Mouse (Mus musculus): ENCODE data around the gene Scin. TPM values are rescaled to one million over a fixed set of nuclear protein-coding genes. Genes with fewer than 3 reads are reported as not detected.
A peak's percentile ranks its signal among the peaks of the same experiment; 100 is the strongest.

Scin gene
- total RNA-seq, 2 experiments from 2014 or later: 0.18 TPM; not detected in 1

DNA sequence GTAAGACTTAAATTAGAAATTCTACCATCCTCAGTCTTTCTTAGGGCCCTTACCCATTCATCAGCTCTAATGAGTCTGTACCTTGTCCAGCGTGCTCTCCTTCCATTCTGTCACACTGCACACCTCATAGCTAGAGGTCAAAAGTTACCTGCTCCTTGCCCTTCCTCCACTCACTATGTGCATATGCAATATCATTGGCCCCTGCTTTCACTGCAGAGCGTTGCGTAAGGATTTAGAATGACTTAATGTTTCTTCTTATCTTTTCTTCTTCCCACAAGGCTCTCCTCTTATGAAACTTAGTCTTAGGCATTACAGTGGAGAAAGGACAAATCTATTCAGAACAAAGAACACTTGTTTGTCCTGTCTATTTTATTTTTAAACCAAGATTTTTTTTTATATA lies 20.0 kb downstream of the Scin start:
- DNase-seq (ENCODE audit: low spot score in 2 of 2): no peak
- intact Hi-C loops (cut with DNase I): no loop called here

- DNase-seq (ENCODE audit: low spot score in 2 of 2): no peak
- intact Hi-C loops (cut with DNase I): no loop called here
Observed at GRCm38 (mm10) chr12:40113605-40114004, 20.4 kb downstream of the Scin start.

GRCm38 (mm10) chr12:40109227-40109626 lies 24.8 kb downstream of the Scin start:
- intact Hi-C loops (cut with DNase I): no loop called here
- no peak for DNase-seq (ENCODE audit: low spot score in 2 of 2)

- DNase-seq (ENCODE audit: low spot score in 2 of 2): no peak
- intact Hi-C loops (cut with DNase I): no loop called here
Observed at GRCm38 (mm10) chr12:40108143-40108542, 25.9 kb downstream of the Scin start.

DNA sequence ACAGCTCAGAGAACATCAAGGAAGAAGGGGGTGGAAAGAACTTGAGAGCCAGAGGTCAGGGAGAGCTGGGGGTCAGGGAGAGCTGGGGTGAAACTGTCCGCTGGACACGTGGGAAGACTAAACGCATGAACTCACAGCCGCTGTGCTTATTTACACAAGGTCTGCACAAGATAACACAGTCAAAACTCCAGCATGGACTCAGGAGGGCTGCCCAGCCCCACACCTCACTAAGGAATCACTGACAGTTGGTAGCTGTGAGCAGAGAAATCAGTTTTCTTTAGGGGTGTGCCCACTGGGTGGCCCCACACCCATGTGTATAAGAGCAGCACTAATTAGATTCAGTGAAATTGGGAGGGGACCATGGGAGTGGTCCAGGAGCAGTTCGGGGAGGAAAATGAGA lies 27.2 kb downstream of the Scin start:
- no peak for DNase-seq (ENCODE audit: low spot score in 2 of 2)
- intact Hi-C loops (cut with DNase I): no loop called here

DNA sequence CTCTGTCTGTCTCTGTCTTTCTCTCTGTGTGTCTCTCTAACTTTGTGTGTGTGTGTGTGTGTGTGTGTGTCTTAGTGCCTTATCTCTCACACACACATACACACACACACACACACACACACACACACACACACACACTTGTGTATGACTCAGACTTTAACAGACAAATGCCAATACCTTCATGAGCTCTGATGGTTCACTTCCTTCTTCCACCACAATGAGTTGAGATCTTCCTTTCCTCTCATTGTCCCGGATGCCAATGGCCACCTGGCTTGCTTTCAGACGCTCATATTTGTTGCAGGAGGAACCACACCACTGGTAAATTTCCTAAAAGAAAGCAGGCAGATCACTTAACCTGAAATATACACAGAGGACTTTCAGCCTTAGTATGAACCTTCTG lies 29.3 kb downstream of the Scin start:
- no peak for DNase-seq (ENCODE audit: low spot score in 2 of 2)

DNA sequence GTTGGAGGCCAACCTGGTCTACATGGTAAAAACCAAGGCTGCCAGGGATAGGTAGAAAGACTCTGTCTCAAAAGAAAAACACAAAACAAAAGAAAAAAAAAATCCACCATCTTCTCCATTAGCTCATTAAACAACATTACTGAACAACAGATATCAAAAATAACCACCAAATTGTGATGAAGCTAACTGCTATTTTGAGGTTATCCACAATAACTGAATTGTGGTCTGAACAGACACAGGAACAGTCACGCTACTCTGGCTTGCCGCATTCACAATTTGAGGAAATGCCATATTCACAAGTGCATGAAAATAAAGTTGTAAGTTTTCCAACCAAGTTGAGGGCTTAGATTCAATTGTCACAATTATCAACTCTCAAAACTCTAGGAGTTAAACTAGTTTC lies 31.7 kb downstream of the Scin start:
- DNase-seq (ENCODE audit: low spot score in 2 of 2): no peak
- intact Hi-C loops (cut with DNase I): no loop called here

More for the DNA sequence above, 29.3 kb downstream of the Scin start:
- intact Hi-C loops (cut with DNase I): no loop called here

GRCm38 (mm10) chr12:40099407-40099806 lies 34.6 kb downstream of the Scin start:
- intact Hi-C loops (cut with DNase I): no loop called here

GRCm38 (mm10) chr12:40097449-40097848 lies 36.6 kb downstream of the Scin start:
- intact Hi-C loops (cut with DNase I): no loop called here

More at GRCm38 (mm10) chr12:40099407-40099806, 34.6 kb downstream of the Scin start:
- no peak for DNase-seq (ENCODE audit: low spot score in 2 of 2)

DNA sequence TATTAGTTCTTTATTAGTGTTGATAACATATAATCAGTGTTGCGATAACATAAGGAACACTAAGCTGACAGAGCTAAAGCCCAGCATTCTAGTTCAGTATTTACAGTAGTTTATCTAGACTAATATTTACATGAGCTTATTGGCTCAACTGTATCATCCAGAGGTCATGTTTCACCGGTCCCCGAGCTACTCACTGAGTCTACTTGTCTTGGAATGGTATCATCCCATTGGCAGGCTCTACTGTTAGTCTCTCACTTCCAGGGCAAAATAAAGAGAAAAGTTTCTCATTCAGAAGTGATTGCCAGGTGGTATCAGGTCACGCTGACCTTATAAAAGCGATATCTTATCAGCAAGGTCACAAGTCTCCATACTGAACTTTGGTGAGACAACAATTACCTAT lies 37.0 kb downstream of the Scin start:
- intact Hi-C loops (cut with DNase I): no loop called here
- no peak for DNase-seq (ENCODE audit: low spot score in 2 of 2)

More at GRCm38 (mm10) chr12:40097449-40097848, 36.6 kb downstream of the Scin start:
- DNase-seq (ENCODE audit: low spot score in 2 of 2): no peak

DNA sequence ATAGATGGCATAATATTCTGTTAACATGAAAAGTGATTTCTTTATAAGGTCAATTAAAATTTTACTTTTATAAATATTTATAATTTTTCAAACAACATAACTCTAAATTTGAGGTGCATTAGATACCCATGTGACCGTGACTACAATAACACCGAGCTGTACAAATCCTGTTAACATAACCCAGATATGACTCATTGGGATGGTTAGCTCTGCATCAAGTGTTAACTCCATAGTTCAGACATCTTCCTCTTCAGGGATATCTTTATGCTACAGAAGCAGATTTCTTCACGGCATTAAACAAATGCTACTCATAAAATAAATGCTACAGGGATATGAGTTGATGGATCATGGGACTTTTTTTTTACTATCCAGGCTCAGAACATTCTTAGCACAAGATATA lies 37.6 kb downstream of the Scin start:
- intact Hi-C loops (cut with DNase I): no loop called here

DNA sequence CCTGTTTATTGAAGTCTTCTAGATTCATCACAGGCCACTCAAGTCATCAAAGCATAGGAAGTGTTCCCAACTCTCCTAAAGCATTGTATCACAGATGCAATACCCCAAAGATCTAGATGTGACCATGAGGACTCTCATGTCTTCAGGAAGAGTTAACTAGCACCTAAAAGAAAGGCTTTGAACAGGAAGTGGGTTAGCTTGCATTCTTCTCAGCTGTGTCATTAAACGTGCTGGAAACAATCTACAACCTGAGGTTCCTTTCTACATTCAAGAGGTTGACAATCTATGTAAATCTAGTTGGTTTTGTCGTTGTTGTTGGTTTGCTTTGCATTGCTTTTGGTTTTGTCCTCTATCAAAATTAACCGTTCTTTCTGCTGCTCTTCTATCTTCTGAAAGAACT lies 44.0 kb downstream of the Scin start:
- intact Hi-C loops (cut with DNase I): no loop called here
- no peak for DNase-seq (ENCODE audit: low spot score in 2 of 2)

More for the DNA sequence above, 37.6 kb downstream of the Scin start:
- DNase-seq (ENCODE audit: low spot score in 2 of 2): no peak

- peak; percentile 38 to 51 for DNase-seq (ENCODE audit: low spot score in 2 of 2)
- intact Hi-C loops (cut with DNase I): no loop called here
Observed at GRCm38 (mm10) chr12:40085731-40086322, 48.2 kb downstream of the Scin start.

DNA sequence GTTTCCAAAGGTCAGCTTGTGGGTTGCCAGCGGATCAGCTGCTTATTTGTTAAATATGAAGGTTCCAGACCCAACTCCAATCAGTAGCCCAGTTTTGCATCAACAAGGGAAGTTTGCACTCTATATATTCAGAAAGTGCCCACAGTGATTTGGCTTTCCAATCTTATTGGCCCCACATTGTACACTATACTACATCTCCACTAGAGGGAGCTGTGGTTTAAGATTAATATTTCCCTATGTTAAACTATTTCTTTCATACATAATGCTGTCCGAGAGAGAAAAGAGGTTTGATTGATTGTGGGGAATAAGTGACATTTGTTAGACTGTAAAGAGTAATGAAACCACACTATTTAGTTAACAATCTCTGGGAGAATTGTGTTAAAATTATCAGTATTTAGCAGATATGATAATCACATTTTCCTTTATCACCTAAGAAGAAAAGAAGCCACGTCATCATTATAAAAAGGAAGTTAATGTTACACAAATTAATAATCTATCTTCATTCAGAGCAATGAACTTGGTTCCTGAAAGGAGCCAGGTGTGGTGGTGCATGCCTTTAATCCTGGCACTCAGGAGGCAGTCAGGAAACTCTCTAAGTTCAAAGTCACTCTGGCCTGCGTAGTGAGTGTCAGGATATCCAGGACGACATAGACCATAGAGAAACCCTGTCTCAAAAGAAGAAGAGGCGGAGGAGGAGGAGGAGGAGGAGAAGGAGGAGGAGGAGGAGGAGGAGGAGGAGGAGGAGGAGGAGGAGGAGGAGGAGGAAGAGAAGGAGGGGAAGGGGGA lies 51.4 kb downstream of the Scin start:
- DNase-seq (ENCODE audit: low spot score in 2 of 2): peak; percentile 13 to 22
- intact Hi-C loops (cut with DNase I): loop anchor here (1.0 to 2.0 kb wide), 3 partner anchors 52 to 118 kb away; partner anchors contain the start of gene Scin

- intact Hi-C loops (cut with DNase I): loop anchor here (1.0 to 2.0 kb wide), 3 partner anchors 53 to 118 kb away; partner anchors contain the start of gene Scin
- DNase-seq (ENCODE audit: low spot score in 2 of 2): no peak
Observed at GRCm38 (mm10) chr12:40082048-40082447, 52.0 kb downstream of the Scin start.

DNA sequence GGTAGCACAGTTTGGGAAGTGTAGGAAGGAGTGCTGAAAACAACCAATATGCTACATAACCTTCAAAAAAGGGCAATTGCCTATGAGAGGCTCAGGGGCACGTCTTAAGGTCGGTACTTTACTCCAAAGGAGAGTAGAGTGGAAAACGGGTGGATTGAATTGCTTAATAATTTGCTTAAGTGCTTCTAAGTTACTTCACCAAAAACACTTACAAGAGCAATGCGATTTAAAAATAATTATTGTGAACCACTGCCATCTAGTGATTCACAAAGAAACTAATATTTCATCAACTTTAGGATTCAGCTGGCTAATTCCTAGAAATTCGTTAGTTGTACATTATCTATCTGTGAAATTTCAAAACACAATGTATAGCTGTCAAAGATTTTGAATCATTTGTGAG lies 60.4 kb downstream of the Scin start:
- DNase-seq (ENCODE audit: low spot score in 2 of 2): no peak
- intact Hi-C loops (cut with DNase I): loop anchor here (1.0 kb wide), 1 partner anchor 563 kb away; no protein-coding TSS in a partner anchor

DNA sequence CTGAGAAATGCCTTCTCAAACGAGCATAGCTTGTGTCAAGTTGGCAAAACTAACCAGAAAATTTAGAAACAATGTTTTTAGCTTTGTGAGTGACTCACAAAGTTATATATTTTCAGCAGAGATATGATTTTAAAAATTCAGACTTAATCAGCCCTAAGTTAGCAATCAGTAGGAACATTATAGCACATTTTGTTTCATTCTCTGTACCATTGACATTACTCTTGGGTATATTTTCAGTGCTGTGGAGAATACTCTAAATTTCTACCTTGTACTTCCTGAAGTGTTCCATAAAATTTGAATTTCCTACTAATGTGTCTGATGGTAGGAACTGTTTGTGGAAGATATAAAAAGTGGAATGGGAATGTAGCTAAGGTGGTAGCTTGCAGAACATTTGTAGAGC lies 87.0 kb downstream of the Scin start:
- DNase-seq (ENCODE audit: low spot score in 2 of 2): peak in 1 of 2 experiments; percentile 42

GRCm38 (mm10) chr12:40043816-40044585 lies 90.0 kb downstream of the Scin start:
- DNase-seq (ENCODE audit: low spot score in 2 of 2): no peak
- intact Hi-C loops (cut with DNase I): no loop called here

More for the DNA sequence above, 87.0 kb downstream of the Scin start:
- intact Hi-C loops (cut with DNase I): no loop called here

- DNase-seq (ENCODE audit: low spot score in 2 of 2): peak in 1 of 2 experiments; percentile 36
- intact Hi-C loops (cut with DNase I): loop anchor here (1.0 kb wide), 1 partner anchor 530 kb away; no protein-coding TSS in a partner anchor
Observed at GRCm38 (mm10) chr12:40040067-40040466, 94.0 kb downstream of the Scin start.

GRCm38 (mm10) chr12:40037876-40038463 lies 96.1 kb downstream of the Scin start, which contains the start of gene Arl4a:
Gene Arl4a (minus strand): TSS chr12:40038025.
- intact Hi-C loops (cut with DNase I): loop anchor here (1.0 to 2.0 kb wide), 3 partner anchors 63 to 373 kb away; no protein-coding TSS in a partner anchor
- DNase-seq (ENCODE audit: low spot score in 2 of 2): peak; percentile 88 to 89
